Mouse (Mus musculus) small intestine, adult 2 months (tissue): ENCODE data around the gene Fsd1.

Experiments used
- CTCF ChIP-seq: fragments of 200-500 bp; IDR thresholded peaks from 2 replicates; pipeline ENCODE4 v1.5.1; 2012; ENCODE audit warnings: low read depth, mild to moderate bottlenecking, control low read depth, inconsistent platforms, low read length, moderate library complexity, mixed read lengths; ENCODE audit not compliant: insufficient replicate concordance, insufficient read length; ENCODE audit errors: extremely low read depth
- POLR2A ChIP-seq: fragments of 200-500 bp; IDR thresholded peaks from 2 replicates; pipeline ENCODE4 v1.6.1; 2012; ENCODE audit warnings: low read depth, mild to moderate bottlenecking, control low read depth, inconsistent platforms, low read length, moderate library complexity

DNA sequence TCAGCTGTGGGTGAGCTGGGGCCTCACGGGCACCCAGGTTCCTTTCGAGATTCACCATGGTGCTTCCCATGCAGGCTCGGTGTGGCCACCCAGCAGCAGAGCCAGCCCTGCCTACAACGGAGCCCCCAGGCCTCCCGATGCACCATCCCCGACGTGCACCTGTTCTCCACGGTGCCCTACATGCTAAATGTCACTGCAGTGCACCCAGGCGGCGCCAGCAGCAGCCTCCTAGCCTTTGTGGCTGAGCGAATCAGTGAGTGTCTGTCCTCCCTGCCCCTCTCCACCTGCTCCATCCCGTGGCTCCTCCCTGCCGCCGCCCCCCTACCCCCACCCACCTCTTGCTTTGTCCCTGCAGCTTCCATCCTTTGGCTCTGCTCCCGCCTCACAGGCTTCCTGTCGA is 32.1 kb upstream of the Fsd1 start:
- no peak for TF ChIP-seq CTCF
- TF ChIP-seq POLR2A, result no peak
